Mouse (Mus musculus) lung, embryonic 16.5 days (tissue): ENCODE results near the gene Ptges. TPM values are rescaled to one million over a fixed set of nuclear protein-coding genes. Genes with fewer than 3 reads are reported as not detected.
A peak's percentile ranks its signal among the peaks of the same experiment; 100 is the strongest.

Experiments used
- ATAC-seq: fragments of 200-750 bp; cut with Nextera tagmentation; 2 replicates; pipeline ENCODE4 v1.8.0; 2017; ENCODE audit warnings: low read depth, mild to moderate bottlenecking, moderate library complexity
- H3K27ac ChIP-seq: fragments of 300-500 bp; sonication (generic); 2 replicates; pipeline ENCODE4 v1.5.1; 2014; ENCODE audit warnings: mild to moderate bottlenecking, control low read depth, low read length
- H3K27me3 ChIP-seq: fragments of 300-500 bp; sonication (generic); 2 replicates; pipeline ENCODE4 v1.6.1; 2014; ENCODE audit warnings: low read depth, low read length, mixed read lengths; ENCODE audit not compliant: control insufficient read depth, insufficient read depth
- H3K36me3 ChIP-seq: fragments of 300-500 bp; sonication (generic); 2 replicates; pipeline ENCODE4 v1.6.1; 2014; ENCODE audit warnings: low read length; ENCODE audit not compliant: control insufficient read depth, insufficient read depth
- H3K4me1 ChIP-seq: fragments of 300-500 bp; sonication (generic); replicated peaks from 2 replicates; pipeline ENCODE4 v1.6.1; 2014; ENCODE audit warnings: low read length, mixed read lengths; ENCODE audit not compliant: control insufficient read depth, insufficient read depth
- H3K4me2 ChIP-seq: fragments of 300-500 bp; sonication (generic); 2 replicates; pipeline ENCODE4 v1.6.1; 2014; ENCODE audit warnings: low read depth, low read length, control low read depth
- H3K4me3 ChIP-seq: fragments of 300-500 bp; sonication (generic); 2 replicates; pipeline ENCODE4 v1.5.1; 2014; ENCODE audit warnings: mild to moderate bottlenecking, low read length, control low read depth
- H3K9ac ChIP-seq: fragments of 300-500 bp; sonication (generic); 2 replicates; pipeline ENCODE4 v1.6.1; 2014; ENCODE audit warnings: low read length, control low read depth
- H3K9me3 ChIP-seq: fragments of 300-500 bp; sonication (generic); 2 replicates; pipeline ENCODE4 v1.6.1; 2016; ENCODE audit warnings: low read length; ENCODE audit not compliant: control insufficient read depth
- WGBS: fragments of 180-500 bp; shearing (Covaris S2); extraction: QIAGEN DNeasy Blood & Tissue Kit; methylation state at CpG from one replicate; pipeline ENCODE4 v1.1.7; 2014; 5-methylcytosine and 5-hydroxymethylcytosine counted together
- polyA plus RNA-seq: library from polyadenylated mRNA; unstranded; fragments of >200 nt; fragmentation: Nextera tagmentation; extraction: Ambion mirVana; gene quantifications from 2 replicates; pipeline ENCODE4 v1.2.1, GENCODE M21; 2015

The Ptges gene
- polyA plus RNA-seq, 1 experiment from 2014 or later: 27.9 TPM

DNA sequence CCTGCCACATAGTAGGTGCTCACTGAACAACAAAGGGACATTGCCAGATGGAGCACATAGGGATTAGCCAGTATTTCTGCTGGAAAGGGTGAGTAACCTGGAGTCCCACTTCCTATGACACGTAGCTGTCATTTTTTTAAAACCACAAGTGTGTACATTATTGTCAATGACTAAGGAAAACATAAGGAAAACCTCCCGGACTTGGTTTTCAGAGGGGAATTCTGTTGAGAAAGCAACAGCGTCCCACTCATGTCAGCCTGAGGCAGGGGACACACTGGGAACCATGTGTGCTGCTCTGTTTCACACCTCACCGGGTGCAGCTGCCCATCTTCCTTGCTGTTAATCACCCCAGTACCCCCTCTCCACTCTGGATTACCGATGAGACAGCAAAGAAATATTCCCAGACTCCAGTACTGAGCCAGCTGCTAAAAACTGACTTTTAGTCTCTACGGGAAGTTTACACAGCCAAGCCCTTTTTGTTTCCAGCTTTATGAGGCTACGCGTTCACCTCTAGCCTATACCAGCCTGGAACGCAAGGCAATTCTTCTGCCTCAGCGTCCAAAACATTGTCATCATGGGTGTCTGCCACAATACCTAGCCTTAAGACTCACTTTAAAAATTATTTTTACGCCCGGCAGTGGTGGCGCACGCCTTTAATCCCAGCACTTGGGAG is 30.1 kb downstream of the Ptges start:
- H3K4me2 ChIP-seq: no peak overlapping the region
- H3K9me3 ChIP-seq: no peaks in the 10 kb centered on the region
- H3K4me3 ChIP-seq: no peak overlapping the region
- H3K27me3 ChIP-seq: peaks cover 2% of the 10 kb centered on the region; the same call in 1 of the 2 replicates
- H3K27ac ChIP-seq: no peak overlapping the region
- H3K9ac ChIP-seq: no peak overlapping the region
- peaks cover 30% of the 10 kb centered on the region for H3K4me1 ChIP-seq
- H3K36me3 ChIP-seq: no peaks in the 10 kb centered on the region
- ATAC-seq: no peak
- WGBS: 69% methylated on average over 14 of the region's 14 CpGs

DNA sequence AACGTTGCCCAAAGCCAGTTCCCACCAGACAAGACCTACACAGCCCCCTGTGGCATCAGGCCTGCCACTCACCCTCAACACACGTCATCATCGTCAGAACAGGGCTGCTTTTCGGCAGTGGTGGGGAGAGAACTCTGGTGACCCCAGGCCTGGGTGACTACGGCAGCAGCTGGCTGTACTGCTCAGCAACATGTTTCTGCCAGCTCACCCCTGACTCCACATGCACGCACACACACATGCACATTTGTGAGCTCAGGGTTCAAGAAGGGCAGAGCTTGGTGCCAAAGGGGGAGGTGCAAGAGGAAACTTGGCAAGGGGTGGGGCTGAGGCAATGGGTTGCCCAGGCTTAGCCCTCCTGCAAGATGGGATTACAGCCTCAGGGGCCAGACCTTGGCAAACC is 32.4 kb downstream of the Ptges start:
- WGBS: 21% methylated on average over 6 of the region's 6 CpGs
- peaks cover 26% of the 10 kb centered on the region for H3K4me1 ChIP-seq
- H3K36me3 ChIP-seq: no peaks in the 10 kb centered on the region
- no peak overlapping the region for H3K4me2 ChIP-seq
- H3K4me3 ChIP-seq: no peak overlapping the region
- no peak overlapping the region for H3K9ac ChIP-seq
- H3K9me3 ChIP-seq: no peaks in the 10 kb centered on the region
- no peaks in the 10 kb centered on the region for H3K27me3 ChIP-seq
- H3K27ac ChIP-seq: no peak overlapping the region
- ATAC-seq: peak; percentile 35

DNA sequence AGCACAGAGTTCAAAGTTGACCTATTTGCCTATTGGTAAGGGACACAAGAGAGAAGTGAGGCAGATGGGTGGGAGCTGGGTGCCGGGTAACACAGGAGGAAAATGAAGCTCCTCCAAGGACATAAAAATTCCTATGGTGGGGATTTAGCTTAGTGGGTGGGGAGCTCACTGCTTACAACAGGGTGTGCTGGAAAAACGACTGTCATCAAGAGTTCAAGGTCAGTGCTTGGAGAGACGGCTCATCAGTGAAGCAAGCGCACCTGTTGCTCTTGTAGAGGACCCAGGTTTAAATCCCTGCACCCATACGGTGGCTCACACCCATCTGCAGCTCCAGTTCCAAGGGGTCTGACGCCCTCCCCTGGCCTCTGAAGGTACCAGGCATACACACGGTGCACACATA is 35.7 kb downstream of the Ptges start:
- Histone ChIP-seq H3K4me3 (no peak overlapping the region), H3K36me3 (no peaks in the 10 kb centered on the region; the same call in 1 of the 2 replicates), H3K4me1 (peaks cover 14% of the 10 kb centered on the region), H3K4me2 (no peak overlapping the region), H3K27ac (no peak overlapping the region), H3K9ac (no peak overlapping the region), H3K9me3 (no peaks in the 10 kb centered on the region), H3K27me3 (no peaks in the 10 kb centered on the region)
- ATAC-seq: no peak
- WGBS: 75% methylated on average over 7 of the region's 7 CpGs

GRCm38 (mm10) chr2:30893399-30893798 is 36.3 kb downstream of the Ptges start:
- Histone ChIP-seq H3K36me3 (no peaks in the 10 kb centered on the region; the same call in 1 of the 2 replicates), H3K27ac (no peak overlapping the region), H3K27me3 (no peaks in the 10 kb centered on the region), H3K4me1 (peaks cover 14% of the 10 kb centered on the region), H3K4me2 (no peak overlapping the region), H3K9me3 (no peaks in the 10 kb centered on the region), H3K9ac (no peak overlapping the region), H3K4me3 (no peak overlapping the region)
- 12% methylated on average over 6 of the region's 6 CpGs for WGBS
- ATAC-seq: no peak

- Histone ChIP-seq H3K9me3 (no peaks in the 10 kb centered on the region), H3K27me3 (no peaks in the 10 kb centered on the region), H3K4me1 (peaks cover 8% of the 10 kb centered on the region), H3K27ac (no peak overlapping the region), H3K4me3 (no peak overlapping the region), H3K4me2 (no peak overlapping the region), H3K36me3 (no peaks in the 10 kb centered on the region; the same call in 1 of the 2 replicates), H3K9ac (no peak overlapping the region)
- 3% methylated on average over 3 of the region's 3 CpGs for WGBS
- ATAC-seq: peak; percentile 46; the same call in 1 of the 2 replicates
Observed at GRCm38 (mm10) chr2:30891002-30891401, 38.7 kb downstream of the Ptges start.

GRCm38 (mm10) chr2:30885453-30886163 is 44.1 kb downstream of the Ptges start:
- H3K27ac ChIP-seq: peak overlapping the region; percentile 65
- H3K36me3 ChIP-seq: no peaks in the 10 kb centered on the region; the same call in 1 of the 2 replicates
- no peak overlapping the region for H3K9ac ChIP-seq
- no peak overlapping the region for H3K4me3 ChIP-seq
- no peak overlapping the region for H3K4me2 ChIP-seq
- H3K4me1 ChIP-seq: peaks cover 9% of the 10 kb centered on the region
- no peaks in the 10 kb centered on the region for H3K27me3 ChIP-seq
- ATAC-seq: peak; percentile 61
- 9% methylated on average over 9 of the region's 9 CpGs for WGBS
- no peaks in the 10 kb centered on the region for H3K9me3 ChIP-seq

DNA sequence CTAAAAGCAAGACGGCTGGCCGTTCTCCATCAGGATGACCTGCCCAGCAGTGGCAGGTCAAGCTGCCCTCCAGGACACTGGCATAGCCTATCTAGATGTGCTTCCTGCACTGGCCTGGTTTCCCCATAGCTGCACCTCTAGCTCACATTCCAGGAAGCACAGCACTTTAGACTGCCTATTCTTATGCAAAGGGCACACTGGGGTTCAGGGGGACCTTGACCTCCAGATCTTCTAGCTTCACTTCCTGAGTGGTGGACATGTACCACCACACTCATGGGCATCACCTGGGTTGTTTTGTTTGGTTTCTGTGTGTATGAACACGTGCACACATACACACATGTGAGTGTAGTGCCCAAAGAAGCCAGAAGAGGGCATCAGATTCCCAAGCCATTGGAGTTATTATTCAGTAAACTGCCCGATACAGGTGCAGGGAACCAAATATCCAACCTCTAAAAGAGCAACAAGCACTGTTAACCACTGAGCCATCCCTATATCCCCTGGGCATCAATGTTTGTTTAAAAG is 44.8 kb downstream of the Ptges start:
- H3K9me3 ChIP-seq: no peaks in the 10 kb centered on the region
- H3K4me2 ChIP-seq: no peak overlapping the region
- no peaks in the 10 kb centered on the region for H3K36me3 ChIP-seq
- H3K9ac ChIP-seq: no peak overlapping the region
- no peak overlapping the region for H3K27ac ChIP-seq
- no peak overlapping the region for H3K4me3 ChIP-seq
- WGBS: 97% methylated on average over 4 of the region's 4 CpGs
- peaks cover 9% of the 10 kb centered on the region for H3K4me1 ChIP-seq
- H3K27me3 ChIP-seq: no peaks in the 10 kb centered on the region
- no peak for ATAC-seq

GRCm38 (mm10) chr2:30881215-30881614 is 48.4 kb downstream of the Ptges start:
- H3K27me3 ChIP-seq: no peaks in the 10 kb centered on the region
- no peak overlapping the region for H3K9ac ChIP-seq
- no peak for ATAC-seq
- H3K4me2 ChIP-seq: no peak overlapping the region
- H3K4me1 ChIP-seq: peaks cover 11% of the 10 kb centered on the region
- WGBS: 73% methylated on average over 7 of the region's 7 CpGs
- H3K9me3 ChIP-seq: no peaks in the 10 kb centered on the region
- H3K27ac ChIP-seq: no peak overlapping the region
- peaks cover 2% of the 10 kb centered on the region; the same call in 1 of the 2 replicates for H3K36me3 ChIP-seq
- no peak overlapping the region for H3K4me3 ChIP-seq

DNA sequence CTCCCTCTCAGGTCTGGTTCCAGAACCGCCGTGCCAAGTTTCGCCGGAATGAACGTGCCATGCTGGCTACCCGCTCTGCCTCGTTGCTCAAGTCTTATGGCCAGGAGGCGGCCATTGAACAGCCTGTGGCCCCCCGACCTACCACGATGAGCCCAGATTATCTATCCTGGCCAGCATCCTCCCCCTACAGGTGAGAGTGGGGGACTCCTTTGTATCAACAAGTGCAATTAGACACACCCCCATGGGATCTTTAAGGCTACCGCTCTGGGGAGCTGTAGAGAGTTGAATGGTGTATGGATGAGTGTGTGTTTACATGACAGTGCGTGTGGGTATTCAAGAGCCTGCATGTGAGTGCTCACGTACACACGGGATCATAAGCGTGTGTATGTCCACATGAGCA is 50.2 kb downstream of the Ptges start:
- Histone ChIP-seq H3K27me3 (no peaks in the 10 kb centered on the region), H3K9me3 (no peaks in the 10 kb centered on the region), H3K27ac (no peak overlapping the region), H3K4me3 (no peak overlapping the region), H3K36me3 (peaks cover 2% of the 10 kb centered on the region; the same call in 1 of the 2 replicates), H3K9ac (no peak overlapping the region), H3K4me2 (no peak overlapping the region), H3K4me1 (peaks cover 19% of the 10 kb centered on the region)
- no peak for ATAC-seq
- 89% methylated on average over 15 of the region's 15 CpGs for WGBS
